Mouse (Mus musculus): ENCODE measurements around the gene Atp2b2. TPM values are rescaled to one million over a fixed set of nuclear protein-coding genes. Genes with fewer than 3 reads are reported as not detected.

Gene Atp2b2
- polyA plus RNA-seq, 1 experiment from 2014 or later = 0.09 TPM

- ATAC-seq (ENCODE audit: insufficient number of reproducible peaks, low FRiP score, low TSS enrichment, low read depth) (no peak), DNase-seq (ENCODE audit: low spot score) (no peak)
- no peak overlapping the region for H3K27ac ChIP-seq (replicated peaks; ENCODE audit: low read depth, low read length)
- no peaks in the 10 kb centered on the region for H3K9me3 ChIP-seq (ENCODE audit: control insufficient read depth, low read length)
- no peaks in the 10 kb centered on the region for H3K4me1 ChIP-seq (ENCODE audit: control insufficient read depth, insufficient read depth, low read length)
- no peaks in the 10 kb centered on the region for H3K27me3 ChIP-seq (ENCODE audit: control insufficient read depth, insufficient read depth, low read length)
- 84% methylated on average over 4 of the region's 4 CpGs for WGBS
- H3K4me2 ChIP-seq (ENCODE audit: low read depth, severe bottlenecking) = no peak overlapping the region
- no peak overlapping the region for H3K4me3 ChIP-seq (ENCODE audit: low read depth, low read length)
- no peaks in the 10 kb centered on the region for H3K36me3 ChIP-seq (ENCODE audit: control insufficient read depth, insufficient read depth, low read length)
- H3K9ac ChIP-seq (ENCODE audit: low read length) = no peak overlapping the region
Observed at GRCm38 (mm10) chr6:113986671-113987070, 55.7 kb downstream of the Atp2b2 start.

GRCm38 (mm10) chr6:113978673-113979072 lies 63.7 kb downstream of the Atp2b2 start:
- Histone ChIP-seq H3K4me1 (ENCODE audit: control insufficient read depth, insufficient read depth, low read length) (no peaks in the 10 kb centered on the region), H3K27me3 (ENCODE audit: control insufficient read depth, insufficient read depth, low read length) (no peaks in the 10 kb centered on the region), H3K36me3 (ENCODE audit: control insufficient read depth, insufficient read depth, low read length) (no peaks in the 10 kb centered on the region), H3K9me3 (ENCODE audit: control insufficient read depth, low read length) (no peaks in the 10 kb centered on the region), H3K4me3 (ENCODE audit: low read depth, low read length) (no peak overlapping the region), H3K4me2 (ENCODE audit: low read depth, severe bottlenecking) (no peak overlapping the region), H3K27ac (replicated peaks; ENCODE audit: low read depth, low read length) (no peak overlapping the region), H3K9ac (ENCODE audit: low read length) (no peak overlapping the region)
- ATAC-seq (ENCODE audit: insufficient number of reproducible peaks, low FRiP score, low TSS enrichment, low read depth) (no peak), DNase-seq (ENCODE audit: low spot score) (no peak)
- 84% methylated on average over 8 of the region's 8 CpGs for WGBS

- Histone ChIP-seq H3K4me2 (ENCODE audit: low read depth, severe bottlenecking) (no peak overlapping the region), H3K4me1 (ENCODE audit: control insufficient read depth, insufficient read depth, low read length) (no peaks in the 10 kb centered on the region), H3K36me3 (ENCODE audit: control insufficient read depth, insufficient read depth, low read length) (no peaks in the 10 kb centered on the region), H3K4me3 (ENCODE audit: low read depth, low read length) (no peak overlapping the region), H3K27ac (replicated peaks; ENCODE audit: low read depth, low read length) (no peak overlapping the region), H3K27me3 (ENCODE audit: control insufficient read depth, insufficient read depth, low read length) (no peaks in the 10 kb centered on the region), H3K9me3 (ENCODE audit: control insufficient read depth, low read length) (no peaks in the 10 kb centered on the region), H3K9ac (ENCODE audit: low read length) (no peak overlapping the region)
- ATAC-seq (ENCODE audit: insufficient number of reproducible peaks, low FRiP score, low TSS enrichment, low read depth) (no peak), DNase-seq (ENCODE audit: low spot score) (no peak)
- 79% methylated on average over 5 of the region's 5 CpGs for WGBS
Observed at GRCm38 (mm10) chr6:113978091-113978650, 64.2 kb downstream of the Atp2b2 start.

GRCm38 (mm10) chr6:113970900-113971299 lies 71.5 kb downstream of the Atp2b2 start:
- ATAC-seq (ENCODE audit: insufficient number of reproducible peaks, low FRiP score, low TSS enrichment, low read depth) = no peak
- no peaks in the 10 kb centered on the region for H3K36me3 ChIP-seq (ENCODE audit: control insufficient read depth, insufficient read depth, low read length)
- no peaks in the 10 kb centered on the region for H3K27me3 ChIP-seq (ENCODE audit: control insufficient read depth, insufficient read depth, low read length)
- no peak overlapping the region for H3K4me3 ChIP-seq (ENCODE audit: low read depth, low read length)
- H3K9me3 ChIP-seq (ENCODE audit: control insufficient read depth, low read length) = no peaks in the 10 kb centered on the region
- H3K9ac ChIP-seq (ENCODE audit: low read length) = no peak overlapping the region
- WGBS = 73% methylated on average over 2 of the region's 2 CpGs
- DNase-seq (ENCODE audit: low spot score) = no peak
- H3K4me2 ChIP-seq (ENCODE audit: low read depth, severe bottlenecking) = no peak overlapping the region
- H3K27ac ChIP-seq (replicated peaks; ENCODE audit: low read depth, low read length) = no peak overlapping the region
- H3K4me1 ChIP-seq (ENCODE audit: control insufficient read depth, insufficient read depth, low read length) = no peaks in the 10 kb centered on the region

GRCm38 (mm10) chr6:113970464-113970863 lies 71.9 kb downstream of the Atp2b2 start:
- Histone ChIP-seq H3K4me2 (ENCODE audit: low read depth, severe bottlenecking) (no peak overlapping the region), H3K36me3 (ENCODE audit: control insufficient read depth, insufficient read depth, low read length) (no peaks in the 10 kb centered on the region), H3K27ac (replicated peaks; ENCODE audit: low read depth, low read length) (no peak overlapping the region), H3K4me1 (ENCODE audit: control insufficient read depth, insufficient read depth, low read length) (no peaks in the 10 kb centered on the region), H3K9me3 (ENCODE audit: control insufficient read depth, low read length) (no peaks in the 10 kb centered on the region), H3K4me3 (ENCODE audit: low read depth, low read length) (no peak overlapping the region), H3K9ac (ENCODE audit: low read length) (no peak overlapping the region), H3K27me3 (ENCODE audit: control insufficient read depth, insufficient read depth, low read length) (no peaks in the 10 kb centered on the region)
- 50% methylated on average over 9 of the region's 9 CpGs for WGBS
- ATAC-seq (ENCODE audit: insufficient number of reproducible peaks, low FRiP score, low TSS enrichment, low read depth) (no peak), DNase-seq (ENCODE audit: low spot score) (no peak)

- no peak for ATAC-seq (ENCODE audit: insufficient number of reproducible peaks, low FRiP score, low TSS enrichment, low read depth)
- DNase-seq (ENCODE audit: low spot score) = no peak
- 50% methylated on average over 3 of the region's 3 CpGs for WGBS
- Histone ChIP-seq H3K9me3 (ENCODE audit: control insufficient read depth, low read length) (no peaks in the 10 kb centered on the region), H3K4me1 (ENCODE audit: control insufficient read depth, insufficient read depth, low read length) (no peaks in the 10 kb centered on the region), H3K4me2 (ENCODE audit: low read depth, severe bottlenecking) (no peak overlapping the region), H3K4me3 (ENCODE audit: low read depth, low read length) (no peak overlapping the region), H3K27me3 (ENCODE audit: control insufficient read depth, insufficient read depth, low read length) (no peaks in the 10 kb centered on the region), H3K9ac (ENCODE audit: low read length) (no peak overlapping the region), H3K27ac (replicated peaks; ENCODE audit: low read depth, low read length) (no peak overlapping the region), H3K36me3 (ENCODE audit: control insufficient read depth, insufficient read depth, low read length) (no peaks in the 10 kb centered on the region)
Observed at GRCm38 (mm10) chr6:113969751-113970150, 72.7 kb downstream of the Atp2b2 start.

- Histone ChIP-seq H3K27ac (replicated peaks; ENCODE audit: low read depth, low read length) (no peak overlapping the region), H3K9me3 (ENCODE audit: control insufficient read depth, low read length) (no peaks in the 10 kb centered on the region), H3K4me3 (ENCODE audit: low read depth, low read length) (no peak overlapping the region), H3K9ac (ENCODE audit: low read length) (no peak overlapping the region), H3K27me3 (ENCODE audit: control insufficient read depth, insufficient read depth, low read length) (no peaks in the 10 kb centered on the region), H3K36me3 (ENCODE audit: control insufficient read depth, insufficient read depth, low read length) (no peaks in the 10 kb centered on the region), H3K4me2 (ENCODE audit: low read depth, severe bottlenecking) (no peak overlapping the region), H3K4me1 (ENCODE audit: control insufficient read depth, insufficient read depth, low read length) (no peaks in the 10 kb centered on the region)
- ATAC-seq (ENCODE audit: insufficient number of reproducible peaks, low FRiP score, low TSS enrichment, low read depth) = no peak
- DNase-seq (ENCODE audit: low spot score) = peak; percentile 83
- 7% methylated on average over 3 of the region's 3 CpGs for WGBS
Observed at GRCm38 (mm10) chr6:113962811-113963210, 79.6 kb downstream of the Atp2b2 start.

GRCm38 (mm10) chr6:113961658-113962057 lies 80.8 kb downstream of the Atp2b2 start:
- H3K9me3 ChIP-seq (ENCODE audit: control insufficient read depth, low read length) = no peaks in the 10 kb centered on the region
- DNase-seq (ENCODE audit: low spot score) (no peak), ATAC-seq (ENCODE audit: insufficient number of reproducible peaks, low FRiP score, low TSS enrichment, low read depth) (no peak)
- 74% methylated on average over 2 of the region's 2 CpGs for WGBS
- no peak overlapping the region for H3K27ac ChIP-seq (replicated peaks; ENCODE audit: low read depth, low read length)
- H3K9ac ChIP-seq (ENCODE audit: low read length) = no peak overlapping the region
- no peaks in the 10 kb centered on the region for H3K27me3 ChIP-seq (ENCODE audit: control insufficient read depth, insufficient read depth, low read length)
- H3K4me1 ChIP-seq (ENCODE audit: control insufficient read depth, insufficient read depth, low read length) = no peaks in the 10 kb centered on the region
- no peak overlapping the region for H3K4me2 ChIP-seq (ENCODE audit: low read depth, severe bottlenecking)
- H3K4me3 ChIP-seq (ENCODE audit: low read depth, low read length) = no peak overlapping the region
- H3K36me3 ChIP-seq (ENCODE audit: control insufficient read depth, insufficient read depth, low read length) = no peaks in the 10 kb centered on the region

- H3K4me3 ChIP-seq (ENCODE audit: low read depth, low read length) = no peak overlapping the region
Observed at GRCm38 (mm10) chr6:113959336-113959735, 83.1 kb downstream of the Atp2b2 start.

More at GRCm38 (mm10) chr6:113959336-113959735, 83.1 kb downstream of the Atp2b2 start:
- Histone ChIP-seq H3K4me2 (ENCODE audit: low read depth, severe bottlenecking) (no peak overlapping the region), H3K4me1 (ENCODE audit: control insufficient read depth, insufficient read depth, low read length) (no peaks in the 10 kb centered on the region), H3K27ac (replicated peaks; ENCODE audit: low read depth, low read length) (no peak overlapping the region), H3K9me3 (ENCODE audit: control insufficient read depth, low read length) (no peaks in the 10 kb centered on the region), H3K36me3 (ENCODE audit: control insufficient read depth, insufficient read depth, low read length) (no peaks in the 10 kb centered on the region), H3K9ac (ENCODE audit: low read length) (no peak overlapping the region), H3K27me3 (ENCODE audit: control insufficient read depth, insufficient read depth, low read length) (no peaks in the 10 kb centered on the region)
- WGBS = 67% methylated on average over 1 of the region's 1 CpGs
- ATAC-seq (ENCODE audit: insufficient number of reproducible peaks, low FRiP score, low TSS enrichment, low read depth) (no peak), DNase-seq (ENCODE audit: low spot score) (no peak)

Data from limb, embryonic 11.5 days (tissue).